ENCODE assay signal across 9 mouse cellular contexts in the genomic region with DNA sequence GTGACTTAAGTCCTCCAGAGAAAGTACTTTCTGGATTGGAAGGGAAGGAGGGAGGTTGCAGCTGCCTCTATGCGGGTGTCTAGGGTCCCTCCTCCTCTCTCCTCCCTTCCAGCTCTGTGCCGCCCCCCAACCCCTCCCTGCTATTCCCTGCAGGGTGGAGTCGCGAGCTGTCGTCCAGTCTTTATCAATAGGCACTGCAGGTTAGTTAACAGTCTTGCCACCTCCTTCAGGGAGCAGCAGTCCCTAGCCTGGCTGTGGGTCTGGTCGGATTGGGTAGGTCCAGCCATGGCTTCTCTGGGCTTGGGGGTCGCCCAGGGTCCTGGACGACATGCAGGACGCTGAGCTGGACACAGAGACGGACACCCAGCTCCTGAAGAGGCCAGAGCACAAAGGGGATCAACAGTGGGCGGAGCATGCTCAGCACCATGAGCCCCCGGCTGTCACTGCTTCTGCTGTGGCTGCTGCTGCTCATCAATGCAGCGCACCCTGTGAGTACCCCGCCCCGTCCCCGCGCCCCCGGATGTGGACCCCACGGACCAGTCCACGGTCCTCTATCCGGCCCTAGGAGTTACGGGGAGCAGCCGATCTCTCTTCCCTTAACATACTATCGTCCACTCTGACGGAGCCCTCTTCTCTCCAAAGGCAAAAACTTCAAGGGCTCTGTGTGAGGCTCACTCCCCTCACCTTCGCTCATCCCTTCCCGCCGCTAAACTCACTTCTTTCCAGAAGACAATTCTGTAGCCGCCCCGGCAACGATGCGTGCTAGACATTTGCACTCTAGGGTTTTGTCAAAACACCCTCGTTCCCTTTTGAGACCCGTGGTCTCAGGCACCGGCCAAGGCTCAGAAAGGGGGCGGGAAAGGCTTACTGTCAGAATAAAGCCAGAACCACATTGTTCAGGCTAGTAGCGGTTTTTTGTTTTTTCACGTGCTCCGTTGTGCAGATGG. TPM values are rescaled to one million over a fixed set of nuclear protein-coding genes. Genes with fewer than 3 reads are reported as not detected.
DNase-seq lines count a peak whose midpoint lies in the region; ATAC-seq and TF ChIP-seq lines count a peak whose summit lies in the region.
"Had no signal": no experiment of that assay in that cellular context is flagged by ENCODE, and none has a peak within 500 bp of the region (broad histone marks: within the 10 kb centered on the region; RNA-seq: fewer than 3 reads in every experiment).

A gene (plus strand): TSS at position 51 of the 947 bp plus-strand sequence.

- DNase-seq in adrenal gland, adult 8-10 months = no peak
- no peak for DNase-seq in adrenal gland, postnatal 36 days
- peak; percentile 42 for DNase-seq in forebrain, embryonic 14.5 days (ENCODE audit: low spot score)
- DNase-seq in testis, postnatal 10 days (ENCODE audit: low spot score) = no peak
- DNase-seq in lung, adult 18-20 months = no peak
- no peak for DNase-seq in lung, postnatal 14 days

- peaks cover 50% of the 10 kb centered on the region for H3K4me1 ChIP-seq in E14TG2a.4 (replicated peaks; ENCODE audit: low read depth, low read length)
- peaks cover 8% of the 10 kb centered on the region; the same call in 1 of the 2 replicates for H3K4me1 ChIP-seq in forebrain, embryonic 14.5 days (ENCODE audit: control insufficient read depth, insufficient read depth, low read length)
- H3K4me1 ChIP-seq in liver, embryonic 16.5 days (ENCODE audit: control insufficient read depth, low read depth, low read length) = no peaks in the 10 kb centered on the region

- H3K36me3 ChIP-seq in E14TG2a.4 (ENCODE audit: insufficient read depth, low read length) = no peaks in the 10 kb centered on the region
- no peaks in the 10 kb centered on the region for H3K36me3 ChIP-seq in forebrain, embryonic 14.5 days (ENCODE audit: control insufficient read depth, insufficient read depth, low read length)
- no peaks in the 10 kb centered on the region for H3K36me3 ChIP-seq in liver, embryonic 16.5 days (ENCODE audit: control insufficient read depth, insufficient read depth)

- H3K27me3 ChIP-seq in E14TG2a.4 (ENCODE audit: insufficient read depth, low read length) = peaks cover 88% of the 10 kb centered on the region
- H3K27me3 ChIP-seq in forebrain, embryonic 14.5 days (replicated peaks; ENCODE audit: control insufficient read depth, insufficient read depth, low read length) = peaks cover 8% of the 10 kb centered on the region; the same call in 1 of the 2 replicates
- H3K27me3 ChIP-seq in liver, embryonic 16.5 days (ENCODE audit: control insufficient read depth, insufficient read depth, low read depth, low read length) = peaks cover 24% of the 10 kb centered on the region

- peak; percentile 76 for ATAC-seq in forebrain, embryonic 14.5 days
- ATAC-seq in liver, embryonic 16.5 days (ENCODE audit: low read depth) = no peak

- peak within 1 kb of the TSS; percentile 72 for H3K4me3 ChIP-seq in E14TG2a.4 (replicated peaks; ENCODE audit: low read length)
- H3K4me3 ChIP-seq in forebrain, embryonic 14.5 days (ENCODE audit: low read depth, low read length) = peak within 1 kb of the TSS; percentile 37
- peak within 1 kb of the TSS; percentile 5; the same call in 1 of the 2 replicates for H3K4me3 ChIP-seq in liver, embryonic 16.5 days (ENCODE audit: low read depth, low read length)
- H3K4me3 ChIP-seq: erythroblast, embryonic 14.5 days had no signal

- no peak within 1 kb of the TSS for H3K27ac ChIP-seq in forebrain, embryonic 14.5 days (ENCODE audit: low read depth, low read length)
- no peak within 1 kb of the TSS for H3K27ac ChIP-seq in liver, embryonic 16.5 days (ENCODE audit: low read length)

- H3K9me3 ChIP-seq in E14TG2a.4 (ENCODE audit: low read length) = peaks cover 5% of the 10 kb centered on the region; the same call in 1 of the 2 replicates
- no peaks in the 10 kb centered on the region for H3K9me3 ChIP-seq in forebrain, embryonic 14.5 days (replicated peaks; ENCODE audit: control insufficient read depth, low read length)
- no peaks in the 10 kb centered on the region for H3K9me3 ChIP-seq in liver, embryonic 16.5 days (replicated peaks; ENCODE audit: control insufficient read depth, low read length)

- H3K4me2 ChIP-seq in forebrain, embryonic 14.5 days (ENCODE audit: low read length) = peak within 1 kb of the TSS; percentile 76
- peak within 1 kb of the TSS; percentile 38; the same call in 1 of the 2 replicates for H3K4me2 ChIP-seq in liver, embryonic 16.5 days (ENCODE audit: low read depth, low read length)

- 2% methylated on average over 38 of the region's 39 CpGs for WGBS in forebrain, embryonic 14.5 days
- 4% methylated on average over 39 of the region's 39 CpGs for WGBS in liver, embryonic 16.5 days (ENCODE audit: insufficient replicate concordance)

- peak within 1 kb of the TSS; percentile 64 for H3K9ac ChIP-seq in forebrain, embryonic 14.5 days (ENCODE audit: low read length)
- no peak within 1 kb of the TSS for H3K9ac ChIP-seq in liver, embryonic 16.5 days (ENCODE audit: low read depth, low read length)

- TF ChIP-seq CTCF in E14TG2a.4 (conservative IDR thresholded peaks at IDR 0.05; ENCODE audit: low read length) = no peak

RNA-seq across cellular contexts. Expression of the gene that starts here (rescaled TPM):
- total RNA-seq in adrenal gland, adult 8-10 months (2022) = 10 to 100 TPM in 3 of 4 experiments, 1 to 10 TPM in 1; 9.9 to 17.6 (median 12.3) TPM
- 10 to 100 TPM in 1 of 2 experiments, 1 to 10 TPM in 1; 6.2 to 11.9 TPM for total RNA-seq in adrenal gland, postnatal 36 days (2021)
- polyA plus RNA-seq in forebrain, embryonic 14.5 days (2014; fragmentation: Nextera tagmentation; extraction: Ambion mirVana) = 0.52 and 0.56 TPM in 2 replicates
- polyA plus RNA-seq in liver, embryonic 16.5 days (2015; fragmentation: Nextera tagmentation; extraction: Ambion mirVana) = 0.05 TPM in 1 of 2 replicates, not detected in the other
- polyA plus RNA-seq: erythroblast, embryonic 14.5 days had no signal

Comparison
In these comparisons a context has a peak if more than half of its experiments do, and no peak if none do; other contexts are left out.
1. Peak in DNase-seq, ATAC-seq, H3K4me3 ChIP-seq, H3K9ac ChIP-seq and H3K4me2 ChIP-seq in forebrain, embryonic 14.5 days; RNA of the gene not detected or under 1 TPM.
2. H3K4me3 ChIP-seq: peak in every context shown above with its lines; median percentile 72 in E14TG2a.4; 37 in forebrain, embryonic 14.5 days; 5 in liver, embryonic 16.5 days.